Mouse (Mus musculus): Measurements from ENCODE around the gene Crym.

Gene Crym

DNA sequence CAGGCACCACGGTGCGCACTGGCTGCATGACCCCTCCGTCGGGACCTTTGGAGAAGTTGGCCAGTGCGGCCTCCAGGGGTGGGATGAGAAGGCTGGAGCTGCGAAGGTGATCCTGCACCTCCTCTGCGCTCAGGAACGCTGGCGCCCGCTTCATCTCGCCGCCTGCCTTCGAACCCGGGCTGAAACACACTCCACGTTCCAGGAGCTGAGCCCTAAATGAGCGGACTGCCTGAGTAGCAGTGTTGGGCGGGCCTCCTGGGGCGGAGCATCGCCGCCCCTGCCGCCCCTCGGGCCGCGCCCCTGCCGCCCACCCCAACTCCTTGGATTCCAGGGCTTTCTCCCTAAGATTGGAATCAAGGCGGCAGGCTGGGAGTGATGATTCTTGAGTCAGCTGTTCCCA lies at the start of gene Crym:
Crym (minus strand) TSS at position 341 of the 400 bp plus-strand sequence.
- no peak for DNase-seq (ENCODE audit: low read depth in 1 of 2, low spot score in 2 of 2)

DNA sequence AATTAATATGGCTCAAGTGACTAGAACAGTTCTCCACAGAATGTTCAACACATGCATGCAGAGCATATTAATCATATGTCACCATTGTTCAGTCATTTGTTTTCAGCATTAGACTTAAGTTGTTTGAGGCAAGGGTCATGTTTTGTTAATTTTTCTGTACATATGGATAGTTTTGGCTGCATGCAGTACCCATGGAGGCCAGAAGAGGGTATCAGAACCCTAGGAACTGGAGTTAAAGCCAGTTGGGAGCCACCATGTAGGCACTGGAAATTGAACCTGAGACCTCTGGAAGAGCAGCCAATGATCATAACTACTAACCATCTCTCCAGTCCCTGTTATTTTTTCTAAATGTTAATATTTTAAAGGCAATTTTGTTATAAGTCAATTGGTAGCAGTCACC lies 39.2 kb upstream of the Crym start:
- no peak for DNase-seq (ENCODE audit: low read depth in 1 of 2, low spot score in 2 of 2)

DNA sequence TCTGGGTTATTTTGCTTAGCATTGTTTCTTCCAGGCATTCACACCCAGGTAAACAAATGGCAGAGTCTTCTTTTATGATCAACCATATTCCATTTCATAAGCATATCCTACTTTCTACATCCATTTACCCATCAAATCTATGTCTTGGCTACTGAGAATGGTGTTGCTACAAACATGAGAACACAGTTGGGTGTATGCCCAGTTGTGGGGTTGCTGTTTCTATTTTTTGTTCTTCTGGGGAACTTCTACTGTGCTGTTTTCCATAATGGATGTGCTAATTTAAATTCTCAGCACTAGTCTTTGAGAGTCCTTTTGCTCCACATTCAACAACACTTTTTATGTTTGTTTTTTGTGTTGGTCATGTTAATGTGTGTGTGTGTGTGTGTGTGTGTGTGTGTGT lies 26.6 kb upstream of the Crym start:
- DNase-seq (ENCODE audit: low read depth in 1 of 2, low spot score in 2 of 2), result no peak

- no peak for DNase-seq (ENCODE audit: low read depth in 1 of 2, low spot score in 2 of 2)
Observed at GRCm38 (mm10) chr7:120205989-120206388, 4.1 kb upstream of the Crym start.

DNA sequence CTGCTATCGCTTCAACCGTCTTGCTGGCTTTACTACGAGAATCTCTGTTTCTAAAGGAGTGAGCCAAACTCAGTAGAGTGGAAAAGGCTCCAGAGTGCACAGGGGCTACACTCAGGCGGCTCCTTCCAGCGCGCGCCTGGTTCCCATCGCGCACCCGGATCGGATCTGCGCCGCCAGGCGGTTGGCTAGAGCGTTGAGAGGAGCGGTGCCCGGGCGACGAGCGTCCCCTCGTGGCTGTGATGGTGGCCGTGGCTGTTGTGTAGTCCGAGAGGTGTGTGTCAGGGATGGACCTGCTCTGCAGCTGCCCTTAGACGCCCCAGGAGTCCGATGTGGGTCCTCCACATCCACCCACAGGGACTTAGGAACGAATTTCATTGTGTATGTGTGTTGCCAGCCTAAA lies 1.9 kb upstream of the Crym start, which contains the start of gene Abca14:
Abca14 (plus strand) TSS at position 173 of the 400 bp plus-strand sequence.
- no peak for DNase-seq (ENCODE audit: low read depth in 1 of 2, low spot score in 2 of 2)

DNA sequence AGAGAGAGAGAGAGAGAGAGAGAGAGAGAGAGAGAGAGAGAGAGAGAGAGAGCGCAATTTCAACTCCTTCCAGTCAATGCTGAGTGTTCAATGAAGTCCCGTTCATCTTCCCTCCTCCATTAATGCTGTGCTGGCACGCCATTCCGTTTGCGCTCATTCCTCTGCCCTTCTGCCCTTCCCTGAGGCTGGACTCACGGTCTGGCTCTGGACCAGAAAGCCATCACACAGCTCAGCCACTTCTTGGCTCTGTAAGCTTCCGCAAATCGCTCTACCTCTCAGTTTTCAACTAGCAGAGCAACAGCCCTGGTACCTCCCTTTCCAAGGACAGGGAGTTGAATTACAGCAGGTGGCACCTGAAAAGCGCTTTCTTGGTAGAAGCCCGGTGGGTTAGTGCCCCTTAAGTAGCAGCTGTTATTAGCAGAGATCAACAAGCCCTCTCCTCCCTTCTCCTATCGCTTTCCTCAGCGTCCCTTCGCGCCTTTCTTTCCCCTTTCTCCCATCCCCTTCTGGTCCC lies 623 bp downstream of the Crym start:
- DNase-seq (ENCODE audit: low read depth in 1 of 2, low spot score in 2 of 2), result no peak

GRCm38 (mm10) chr7:120195207-120195606 lies 6.7 kb downstream of the Crym start:
- DNase-seq (ENCODE audit: low read depth in 1 of 2, low spot score in 2 of 2), result no peak

DNA sequence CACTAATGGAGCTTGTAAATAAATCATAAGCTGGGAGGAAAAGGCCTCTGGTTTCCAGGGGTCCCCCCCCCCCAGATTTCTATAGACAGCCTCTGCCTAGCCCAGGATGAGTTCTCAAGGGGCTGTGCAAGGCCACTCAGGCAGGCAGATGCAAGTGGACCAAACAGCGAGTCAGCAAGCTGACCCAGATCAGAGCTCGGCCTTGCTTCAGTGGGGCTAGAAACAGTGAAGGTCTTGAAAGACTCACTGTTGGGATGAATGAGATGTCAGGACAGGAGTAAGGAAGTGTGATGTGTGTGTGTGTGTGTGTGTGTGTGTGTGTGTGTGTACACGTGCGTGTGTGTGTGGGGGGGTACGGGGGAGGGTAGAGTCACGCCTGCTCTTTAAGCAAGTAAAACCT lies 9.1 kb downstream of the Crym start:
- no peak for DNase-seq (ENCODE audit: low read depth in 1 of 2, low spot score in 2 of 2)

DNA sequence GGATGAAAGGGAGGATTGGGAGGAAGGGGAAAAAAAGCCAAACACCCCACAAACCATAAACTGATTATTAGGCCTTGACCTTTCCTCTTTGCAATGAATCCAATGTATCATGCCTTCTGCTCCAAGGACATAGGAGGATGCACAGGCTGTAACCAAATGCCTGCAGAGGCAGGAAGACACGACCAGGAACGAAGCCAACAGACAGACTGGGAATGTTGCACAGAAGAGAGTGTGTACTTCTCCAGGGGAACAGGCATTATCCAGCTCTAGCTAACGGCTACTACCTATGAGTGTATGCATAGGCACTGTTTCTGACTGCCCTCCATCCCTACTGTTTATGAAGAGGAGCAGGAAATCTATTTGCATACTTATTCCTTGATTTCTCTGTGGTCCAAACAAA lies 9.7 kb downstream of the Crym start:
- no peak for DNase-seq (ENCODE audit: low read depth in 1 of 2, low spot score in 2 of 2)

- DNase-seq (ENCODE audit: low read depth in 1 of 2, low spot score in 2 of 2), result no peak
Observed at GRCm38 (mm10) chr7:120190150-120190665, 11.7 kb downstream of the Crym start.

DNA sequence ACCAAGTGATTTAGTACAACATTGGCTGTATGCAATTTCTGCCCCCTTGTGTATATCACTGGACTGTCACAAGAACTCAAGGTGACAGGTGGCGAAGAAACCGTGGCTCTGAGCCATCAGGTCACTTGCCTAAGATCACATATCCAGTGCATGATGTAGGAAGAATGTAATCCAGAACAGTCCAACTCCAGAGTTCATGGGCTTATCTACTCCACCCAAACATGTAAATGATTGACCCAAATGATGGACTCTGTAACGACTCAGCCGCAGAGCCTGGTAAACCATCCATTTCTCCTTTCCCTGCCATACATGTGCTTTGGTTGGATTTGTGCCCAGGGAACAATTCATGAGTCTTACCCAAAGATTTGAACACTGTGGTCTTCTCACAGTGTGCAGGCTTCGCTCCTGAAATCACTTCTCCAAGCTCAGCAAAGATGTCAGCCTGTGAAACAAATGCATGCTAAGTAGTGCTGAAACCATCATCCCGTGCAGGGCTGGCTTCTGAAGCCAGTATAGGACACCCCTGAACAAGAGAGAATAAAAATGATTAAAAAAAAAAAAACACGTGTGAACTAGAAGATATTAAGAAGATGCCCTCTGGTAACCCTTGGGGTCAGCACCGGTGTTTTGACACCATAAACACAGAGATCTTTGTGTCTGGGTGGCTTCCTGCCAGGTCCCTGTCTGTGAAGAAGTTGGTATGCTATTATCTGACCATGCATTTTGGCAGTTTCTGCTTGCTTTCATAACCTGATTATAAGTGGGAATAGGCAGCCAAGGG lies 12.4 kb downstream of the Crym start:
- no peak for DNase-seq (ENCODE audit: low read depth in 1 of 2, low spot score in 2 of 2)

- DNase-seq (ENCODE audit: low read depth in 1 of 2, low spot score in 2 of 2), result no peak
Observed at GRCm38 (mm10) chr7:120188946-120189345, 13.0 kb downstream of the Crym start.

GRCm38 (mm10) chr7:120182891-120183290 lies 19.0 kb downstream of the Crym start:
- DNase-seq (ENCODE audit: low read depth in 1 of 2, low spot score in 2 of 2), result no peak

DNA sequence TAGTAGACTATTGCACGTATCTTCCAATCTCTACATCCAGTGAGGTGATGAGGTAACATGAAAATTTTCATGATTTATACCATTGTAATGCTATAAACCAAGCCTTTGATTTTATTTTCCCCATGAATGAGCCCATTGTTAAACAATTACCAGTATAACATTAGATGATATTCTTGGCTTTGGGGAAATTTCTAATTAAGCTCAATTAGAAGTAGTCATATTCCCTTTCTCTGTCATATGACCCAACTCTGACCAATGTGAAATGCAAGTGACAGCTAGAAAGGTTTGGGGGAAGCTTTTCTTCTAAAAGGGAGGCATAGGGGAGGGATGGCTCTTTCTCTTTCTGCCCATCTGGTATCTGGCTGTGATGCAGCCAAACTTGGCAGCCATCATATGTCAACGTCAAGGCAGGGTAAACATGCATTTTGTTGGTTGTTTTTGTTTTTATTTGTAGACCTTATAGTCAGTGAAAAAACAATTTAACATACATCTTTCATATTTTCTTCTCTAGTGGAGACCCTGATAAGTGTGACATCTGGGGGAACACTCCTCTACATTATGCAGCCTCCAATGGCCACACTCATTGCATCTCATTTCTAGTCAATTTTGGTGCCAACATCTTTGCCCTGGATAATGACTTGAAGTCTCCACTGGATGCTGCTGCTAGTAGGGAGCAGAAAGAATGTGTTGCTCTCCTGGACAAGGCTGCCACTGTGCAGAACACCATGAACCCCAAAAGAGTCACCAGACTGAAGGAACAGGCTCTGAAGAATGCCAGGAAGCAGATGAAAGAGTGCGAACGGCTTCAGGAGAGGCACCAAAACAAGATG lies 20.3 kb downstream of the Crym start:
- DNase-seq (ENCODE audit: low read depth in 1 of 2, low spot score in 2 of 2), result no peak

- no peak for DNase-seq (ENCODE audit: low read depth in 1 of 2, low spot score in 2 of 2)
Observed at GRCm38 (mm10) chr7:120180547-120180946, 21.4 kb downstream of the Crym start.

GRCm38 (mm10) chr7:120178935-120179334 lies 23.0 kb downstream of the Crym start:
- DNase-seq (ENCODE audit: low read depth in 1 of 2, low spot score in 2 of 2), result no peak

- no peak for DNase-seq (ENCODE audit: low read depth in 1 of 2, low spot score in 2 of 2)
Observed at GRCm38 (mm10) chr7:120177611-120178010, 24.3 kb downstream of the Crym start.

DNA sequence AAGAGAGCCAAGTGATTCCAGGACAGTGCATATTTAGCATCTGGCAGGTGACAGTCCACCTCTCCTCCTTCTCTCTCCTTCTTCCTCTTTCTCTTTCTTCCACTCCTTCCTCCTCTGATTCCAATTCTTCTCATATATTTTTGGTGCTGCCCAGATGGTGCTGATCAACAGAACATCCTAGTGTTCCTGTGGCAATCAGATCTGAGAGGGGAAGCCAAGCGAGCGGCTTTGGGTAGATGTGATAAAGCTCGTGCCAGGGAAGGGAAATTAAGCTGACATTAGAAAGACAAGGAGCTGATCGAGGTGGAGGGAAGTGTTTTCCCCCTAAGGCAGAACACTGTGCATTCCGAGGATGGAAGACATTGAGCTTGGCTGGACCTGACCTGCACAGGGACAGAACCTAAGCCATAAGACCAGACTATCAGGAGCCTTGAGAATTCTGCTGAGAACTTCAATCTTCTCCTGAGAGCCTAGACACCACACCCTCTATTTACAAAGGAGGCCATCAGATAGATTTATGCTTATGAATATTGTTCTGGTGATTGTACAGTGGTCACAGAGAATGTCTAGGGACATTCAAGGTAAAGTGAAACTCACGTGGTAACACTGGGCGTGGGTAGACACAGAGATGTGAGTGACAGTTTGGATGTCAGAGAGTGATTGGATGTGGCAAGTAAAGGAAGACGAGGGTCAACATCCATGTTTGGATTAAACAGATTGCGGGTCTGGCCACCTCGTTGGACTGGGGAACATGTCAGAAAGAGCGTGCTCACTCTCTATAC lies 27.0 kb downstream of the Crym start:
- DNase-seq (ENCODE audit: low read depth in 1 of 2, low spot score in 2 of 2), result no peak

GRCm38 (mm10) chr7:120173603-120174244 lies 28.2 kb downstream of the Crym start, which contains the start of gene Anks4b:
TSS of gene Anks4b (plus strand) at chr7:120173858.
- DNase-seq (ENCODE audit: low read depth in 1 of 2, low spot score in 2 of 2), result no peak

- DNase-seq (ENCODE audit: low read depth in 1 of 2, low spot score in 2 of 2), result no peak
Observed at GRCm38 (mm10) chr7:120172188-120172700, 29.7 kb downstream of the Crym start.
